In the genomic region with DNA sequence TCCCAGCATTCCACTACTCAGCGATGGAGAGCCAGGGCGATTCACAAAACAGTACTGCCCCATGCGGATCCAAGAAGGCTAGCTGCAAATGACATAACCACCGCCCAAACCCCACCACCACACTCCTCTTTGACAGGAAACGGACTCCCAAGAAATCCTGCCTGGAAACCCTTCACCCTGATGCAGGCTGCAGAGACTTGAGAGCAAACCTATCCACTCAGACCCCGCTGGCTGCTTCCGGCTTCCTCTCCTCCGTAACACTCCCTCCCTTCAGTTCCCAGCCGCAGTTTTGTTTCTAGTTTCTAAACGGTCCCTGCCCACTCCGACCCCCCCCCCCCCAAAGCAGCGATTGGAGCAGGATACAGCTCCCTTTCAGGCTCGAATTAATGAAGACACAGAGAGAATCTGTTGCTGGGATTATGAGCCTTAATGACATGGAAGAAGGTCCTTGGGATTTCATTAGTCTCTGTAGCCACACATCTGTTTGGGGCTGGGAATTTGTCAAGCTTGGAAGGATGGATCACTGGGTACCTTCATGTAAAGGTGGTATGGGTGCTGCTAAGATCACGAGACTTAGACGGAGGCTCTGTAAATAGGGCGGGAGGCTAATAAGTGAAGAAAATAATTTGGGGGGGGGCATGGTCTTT, we compare ENCODE assay signal across 8 mouse cellular contexts.
DNase-seq lines count a peak whose midpoint lies in the region; ATAC-seq and TF ChIP-seq lines count a peak whose summit lies in the region.

No protein-coding gene starts in this region.

- H3K4me3 ChIP-seq in embryonic facial prominence, embryonic 15.5 days (replicated peaks), result peak overlapping the region; percentile 59
- peak overlapping the region; percentile 55 for H3K4me3 ChIP-seq in stomach, postnatal 0 days (ENCODE audit: low read depth, low read length)

- peak; percentile 60 for TF ChIP-seq CTCF in stomach, postnatal 0 days (IDR thresholded peaks at IDR 0.05; ENCODE audit: low read depth)

- H3K27me3 ChIP-seq in embryonic facial prominence, embryonic 15.5 days, result no peaks in the 10 kb centered on the region
- no peaks in the 10 kb centered on the region for H3K27me3 ChIP-seq in stomach, postnatal 0 days (ENCODE audit: control insufficient read depth, insufficient read depth, low read length)

- peak; percentile 66 for ATAC-seq in CD4-positive, CD25-positive, alpha-beta regulatory T cell, adult 4 months
- peak; percentile 61 for ATAC-seq in embryonic facial prominence, embryonic 15.5 days (ENCODE audit: insufficient number of reproducible peaks, low FRiP score, low TSS enrichment, low read depth)
- ATAC-seq in stomach, postnatal 0 days (ENCODE audit: low FRiP score, low TSS enrichment), result peak; percentile 46; the same call in 1 of the 2 replicates

- peak overlapping the region; percentile 91 for H3K4me2 ChIP-seq in embryonic facial prominence, embryonic 15.5 days (replicated peaks)
- H3K4me2 ChIP-seq in stomach, postnatal 0 days (replicated peaks; ENCODE audit: low read depth), result peak overlapping the region; percentile 82

- peak overlapping the region; percentile 16; the same call in 1 of the 2 replicates for H3K9ac ChIP-seq in embryonic facial prominence, embryonic 15.5 days
- peak overlapping the region; percentile 45 for H3K9ac ChIP-seq in stomach, postnatal 0 days (ENCODE audit: low read length)

- peak; percentile 21 for DNase-seq in adrenal gland, adult 2 months
- no peak for DNase-seq in adrenal gland, postnatal 25 days
- DNase-seq in heart, postnatal 4 days, result peak; percentile 67
- DNase-seq in left cerebral cortex, postnatal 36 days (ENCODE audit: low spot score in 2 of 2), result peak; percentile 39 to 54
- peak; percentile 68 for DNase-seq in mesoderm, embryonic 11.5 days (ENCODE audit: low read depth, low spot score)
- DNase-seq in stomach, postnatal 0 days (ENCODE audit: low spot score), result peak; percentile 58

- intact Hi-C loops in left cerebral cortex, postnatal 36 days (cut with DNase I), result loop anchor here (5.0 kb wide), 1 partner anchor 52 kb away; no protein-coding TSS in a partner anchor

- no peaks in the 10 kb centered on the region for H3K36me3 ChIP-seq in embryonic facial prominence, embryonic 15.5 days
- H3K36me3 ChIP-seq in stomach, postnatal 0 days (ENCODE audit: control insufficient read depth, insufficient read depth, low read length), result no peaks in the 10 kb centered on the region

- TF ChIP-seq EP300 in stomach, postnatal 0 days (optimal IDR thresholded peaks at IDR 0.05), result no peak

- under 1% methylated on average over 16 of the region's 16 CpGs for WGBS in embryonic facial prominence, embryonic 15.5 days
- WGBS in stomach, postnatal 0 days, result 1% methylated on average over 16 of the region's 16 CpGs

- peaks cover 25% of the 10 kb centered on the region for H3K4me1 ChIP-seq in embryonic facial prominence, embryonic 15.5 days
- H3K4me1 ChIP-seq in stomach, postnatal 0 days (replicated peaks; ENCODE audit: control insufficient read depth, insufficient read depth), result no peaks in the 10 kb centered on the region

- H3K9me3 ChIP-seq in embryonic facial prominence, embryonic 15.5 days (replicated peaks), result no peaks in the 10 kb centered on the region
- H3K9me3 ChIP-seq in stomach, postnatal 0 days (ENCODE audit: control insufficient read depth, low read length), result no peaks in the 10 kb centered on the region

- peak overlapping the region; percentile 48; the same call in 1 of the 2 replicates for H3K27ac ChIP-seq in embryonic facial prominence, embryonic 15.5 days (replicated peaks)
- peak overlapping the region; percentile 35 for H3K27ac ChIP-seq in stomach, postnatal 0 days (replicated peaks)
